Mouse (Mus musculus) lung, adult 2 months (tissue): ENCODE measurements around the gene Rwdd3. TPM values are rescaled to one million over a fixed set of nuclear protein-coding genes. Genes with fewer than 3 reads are reported as not detected.

ENCODE experiments used
- DNase-seq: peaks from one replicate; pipeline ENCODE4 v3.0.0; 2022
- H3K4me1 ChIP-seq: fragments of 200-500 bp; 2 replicates; pipeline ENCODE4 v1.6.1; 2011; ENCODE audit warnings: low read length; ENCODE audit not compliant: control insufficient read depth, insufficient read depth
- H3K4me3 ChIP-seq: fragments of 200-500 bp; replicated peaks from 2 replicates; pipeline ENCODE3; 2011; ENCODE audit warnings: low read depth, mild to moderate bottlenecking, control low read depth, low read length; ENCODE audit errors: extremely low read depth
- CTCF ChIP-seq: fragments of 200-500 bp; IDR thresholded peaks from 2 replicates; pipeline ENCODE4 v1.5.1; 2011; ENCODE audit warnings: mild to moderate bottlenecking, low read length, control low read depth; ENCODE audit not compliant: insufficient read depth
- POLR2A ChIP-seq: fragments of 200-500 bp; IDR thresholded peaks from 2 replicates; pipeline ENCODE4 v1.6.1; 2011; ENCODE audit warnings: low read depth, mild to moderate bottlenecking, control low read depth, low read length, borderline replicate concordance; ENCODE audit errors: extremely low read depth
- WGBS: fragments of 180-500 bp; shearing (Covaris S2); methylation state at CpG from one replicate; pipeline ENCODE4 v1.1.7; 2018; 5-methylcytosine and 5-hydroxymethylcytosine counted together
- polyA plus RNA-seq: library from polyadenylated mRNA; depleted of rRNA; stranded (reverse); fragments of >200 nt; gene quantifications from 2 replicates; pipeline ENCODE4 v1.2.3, GENCODE M21; 2012

Rwdd3 gene
- polyA plus RNA-seq, 1 experiment = 3.3 TPM

DNA sequence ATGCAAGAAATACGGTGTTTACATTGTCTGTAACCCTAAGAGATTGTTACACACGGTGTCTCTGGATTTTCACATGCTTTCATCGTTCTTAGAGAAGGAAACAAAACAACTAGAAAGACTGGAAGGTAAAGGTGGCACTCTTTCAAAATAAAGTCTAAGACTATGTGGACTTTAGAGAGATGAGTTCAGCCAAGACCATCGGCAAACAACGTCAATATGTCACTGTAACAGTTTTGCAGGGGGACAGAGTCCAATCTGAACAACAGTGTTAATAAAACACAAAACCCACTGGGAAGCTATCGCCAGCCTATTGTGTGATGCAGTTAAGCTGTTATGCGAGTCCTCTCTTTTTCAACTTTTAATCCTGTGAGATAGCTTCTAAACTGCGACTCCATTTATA, 2.9 kb downstream of the Rwdd3 start:
- H3K4me1 ChIP-seq = no peaks in the 10 kb centered on the region; the same call in 1 of the 2 replicates
- no peak for DNase-seq
- TF ChIP-seq POLR2A (no peak), CTCF (no peak)
- 81% methylated on average over 8 of the region's 8 CpGs for WGBS
- H3K4me3 ChIP-seq = no peak overlapping the region

DNA sequence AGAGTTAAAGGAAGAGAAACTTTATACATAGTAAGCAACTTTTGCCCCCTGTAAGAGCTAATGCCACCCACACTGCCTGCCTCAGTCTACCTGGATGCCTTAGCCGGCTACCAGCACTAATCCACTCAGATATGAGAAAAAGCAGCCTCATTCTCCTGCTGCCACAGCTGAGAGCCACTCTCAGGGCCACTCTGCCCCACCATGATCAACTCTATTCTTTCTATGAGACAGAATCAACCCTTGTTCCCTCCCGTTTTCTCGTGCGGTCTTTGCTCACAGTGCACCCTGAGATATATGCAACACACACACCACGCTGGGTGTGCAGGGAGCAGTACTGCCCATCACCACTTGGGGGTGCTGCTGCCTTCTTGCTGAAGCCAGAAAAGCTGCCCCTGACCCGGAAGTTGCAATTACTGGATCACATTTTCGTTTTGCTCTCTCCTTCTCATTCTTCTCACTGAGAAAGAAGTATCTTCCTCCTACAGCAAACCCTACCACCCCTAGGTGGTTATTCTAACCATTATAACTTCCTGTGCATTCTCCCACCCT, 8.2 kb downstream of the Rwdd3 start:
- TF ChIP-seq CTCF = peak; percentile 87
- no peak for TF ChIP-seq POLR2A
- no peak overlapping the region for H3K4me3 ChIP-seq
- peak; percentile 70 for DNase-seq
- H3K4me1 ChIP-seq = no peaks in the 10 kb centered on the region
- 44% methylated on average over 7 of the region's 7 CpGs for WGBS

DNA sequence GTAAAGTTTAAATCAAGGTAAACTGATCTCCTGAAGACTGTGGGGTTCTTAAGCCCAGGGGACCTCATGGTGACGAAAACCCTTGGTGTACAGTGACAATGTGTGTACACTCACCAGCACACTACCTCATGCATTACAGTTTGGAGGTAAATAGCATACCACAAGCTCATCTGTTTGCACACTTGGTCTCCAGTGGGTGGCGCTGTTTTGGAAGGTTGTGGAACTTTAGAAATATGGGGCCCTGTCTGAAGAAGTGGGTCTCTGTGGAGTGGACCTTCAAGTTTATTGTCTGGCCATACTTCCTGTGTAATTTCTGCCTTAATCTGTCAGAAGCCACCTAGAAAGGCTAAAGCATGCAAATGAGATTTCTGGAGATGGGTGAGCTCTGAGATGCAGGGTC, 9.8 kb downstream of the Rwdd3 start:
- DNase-seq = no peak
- Histone ChIP-seq H3K4me3 (no peak overlapping the region), H3K4me1 (no peaks in the 10 kb centered on the region)
- no peak for TF ChIP-seq CTCF
- no peak for TF ChIP-seq POLR2A
- 53% methylated on average over 2 of the region's 2 CpGs for WGBS

DNA sequence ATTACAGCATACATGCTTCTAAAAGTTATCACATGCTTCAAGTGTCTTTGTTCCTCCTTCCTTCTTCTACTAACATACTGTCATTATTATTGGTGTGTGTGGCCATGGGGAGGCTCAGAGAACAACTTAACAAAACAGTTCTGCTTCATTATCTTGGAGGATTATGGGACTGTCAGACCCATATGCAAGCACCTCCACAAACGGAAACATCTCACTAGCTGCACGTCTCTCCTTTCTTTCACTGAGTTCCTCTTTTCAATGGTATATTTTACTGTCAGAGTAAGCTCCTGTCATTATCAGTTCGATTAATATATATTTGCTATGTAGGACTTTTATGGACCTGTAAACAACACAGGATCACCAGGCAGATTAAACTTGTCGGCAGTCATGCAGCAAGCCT, 11.1 kb downstream of the Rwdd3 start:
- Histone ChIP-seq H3K4me3 (no peak overlapping the region), H3K4me1 (no peaks in the 10 kb centered on the region)
- no peak for DNase-seq
- 42% methylated on average over 4 of the region's 4 CpGs for WGBS
- TF ChIP-seq POLR2A (no peak), CTCF (no peak)

DNA sequence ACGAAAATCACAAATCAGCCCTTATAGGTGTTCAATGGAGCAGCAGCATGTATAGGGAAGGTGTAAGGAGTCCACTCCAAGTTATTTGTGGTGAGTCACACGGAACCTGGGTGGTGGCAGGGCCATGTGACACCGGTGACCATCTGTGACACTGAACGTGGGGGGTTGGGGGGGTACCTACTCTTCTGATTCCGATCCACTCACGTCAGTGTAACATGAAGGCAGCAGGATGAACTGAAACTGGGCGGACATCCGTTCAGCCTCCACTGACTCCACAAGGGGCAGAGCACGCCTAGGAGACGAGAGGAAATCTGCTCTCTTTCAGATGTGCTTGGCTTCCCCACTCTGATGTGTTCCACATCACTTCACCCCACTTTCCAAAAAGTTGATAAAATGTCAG, 11.9 kb downstream of the Rwdd3 start:
- H3K4me1 ChIP-seq = no peaks in the 10 kb centered on the region
- WGBS = 61% methylated on average over 10 of the region's 10 CpGs
- TF ChIP-seq CTCF (no peak), POLR2A (no peak)
- no peak overlapping the region for H3K4me3 ChIP-seq
- DNase-seq = no peak

DNA sequence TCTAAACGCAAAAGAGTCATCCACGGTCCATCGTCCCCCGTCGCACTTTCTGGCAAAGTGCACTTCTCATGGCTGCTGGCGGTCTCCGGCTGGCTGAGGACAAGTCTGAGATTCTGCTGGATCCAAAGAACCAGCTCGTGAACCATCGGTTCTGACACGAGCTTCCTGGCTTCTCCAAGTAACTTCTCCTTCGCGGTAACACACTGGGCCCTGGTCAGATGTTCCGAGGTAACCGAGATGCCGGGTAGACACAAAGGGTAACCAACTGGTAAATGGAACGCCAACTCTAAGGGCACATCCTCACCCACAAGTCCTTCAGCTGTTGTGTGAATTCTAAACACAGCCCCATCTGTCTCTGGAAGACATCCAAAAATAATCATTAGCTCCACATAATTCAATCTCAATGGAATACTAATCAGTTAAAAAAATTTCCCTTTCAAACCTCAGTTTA, 12.6 kb downstream of the Rwdd3 start:
- WGBS = 82% methylated on average over 16 of the region's 16 CpGs
- DNase-seq = no peak
- no peak overlapping the region for H3K4me3 ChIP-seq
- TF ChIP-seq CTCF = no peak
- TF ChIP-seq POLR2A = no peak
- no peaks in the 10 kb centered on the region for H3K4me1 ChIP-seq

DNA sequence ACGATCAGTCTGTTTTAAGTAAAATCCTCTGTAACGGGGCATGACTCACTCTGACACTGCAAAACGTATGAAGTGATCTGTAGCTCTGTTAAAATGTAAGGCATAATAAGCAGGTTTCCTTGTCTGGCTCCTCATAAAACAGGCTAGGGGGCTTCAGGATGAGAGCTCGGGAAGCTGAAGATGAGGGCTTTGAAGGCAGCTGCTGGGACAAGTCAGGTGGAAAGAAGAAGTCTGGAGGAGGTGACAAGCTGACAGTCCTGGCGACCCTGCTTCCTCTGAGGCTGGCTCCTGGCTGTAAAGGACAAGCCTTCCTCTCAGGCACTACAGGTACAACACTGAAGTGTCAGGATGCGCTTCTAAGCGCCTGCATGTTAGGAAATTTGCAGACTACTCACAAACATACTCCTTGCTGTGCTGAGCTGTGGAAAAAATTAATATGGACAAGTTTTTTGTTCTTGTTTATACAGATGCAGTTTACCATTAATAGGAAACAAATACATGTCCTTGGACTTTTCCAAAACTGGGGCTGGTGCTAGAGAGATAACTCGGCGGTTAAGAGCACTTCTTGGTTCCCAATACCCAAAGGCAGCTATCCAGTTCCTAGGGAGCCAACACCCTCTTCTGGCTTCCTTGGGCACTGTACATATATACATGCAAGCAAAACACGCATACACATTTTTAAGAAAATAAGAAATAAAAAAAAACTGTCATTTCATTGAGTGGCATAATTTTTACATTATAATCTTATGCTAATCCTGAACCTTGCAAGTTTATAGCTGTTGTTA, 13.8 kb downstream of the Rwdd3 start:
- WGBS = 83% methylated on average over 10 of the region's 10 CpGs
- Histone ChIP-seq H3K4me3 (no peak overlapping the region), H3K4me1 (no peaks in the 10 kb centered on the region)
- no peak for DNase-seq
- TF ChIP-seq CTCF = no peak
- TF ChIP-seq POLR2A = no peak

DNA sequence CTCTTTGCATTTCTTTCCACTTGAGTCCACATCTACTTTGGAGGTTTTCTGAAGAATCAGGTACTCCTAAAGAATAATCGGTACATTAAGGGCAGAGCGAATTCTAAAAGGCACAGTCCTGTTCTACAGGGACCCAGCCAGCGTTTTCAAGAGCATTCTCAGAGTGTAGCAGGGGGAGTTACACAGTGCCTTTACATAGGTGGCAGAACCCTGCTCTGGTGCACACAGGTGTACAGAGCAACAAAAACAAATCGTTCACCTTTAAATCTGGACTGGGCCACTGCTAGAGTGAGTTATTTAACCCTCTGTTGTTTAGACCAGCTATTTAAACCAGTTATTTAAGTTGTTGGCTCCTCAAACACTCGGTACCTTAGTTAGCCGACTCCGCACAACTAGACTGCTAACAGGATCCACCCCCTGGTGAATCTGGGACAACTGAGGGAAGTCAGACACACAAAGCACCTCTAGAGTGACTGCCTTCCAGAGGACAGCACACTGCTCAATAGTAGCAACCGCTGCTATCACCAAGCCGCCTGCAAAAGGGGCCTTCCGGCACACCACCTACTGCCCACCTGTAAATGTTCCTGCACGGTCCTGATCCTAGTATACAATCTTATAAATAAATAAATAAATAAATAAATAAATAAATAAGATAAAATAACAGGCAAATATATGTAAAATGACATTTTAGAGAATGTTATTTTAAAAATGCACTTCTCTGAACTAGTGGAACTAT, 14.9 kb downstream of the Rwdd3 start:
- no peak for DNase-seq
- Histone ChIP-seq H3K4me1 (no peaks in the 10 kb centered on the region), H3K4me3 (no peak overlapping the region)
- TF ChIP-seq CTCF = no peak
- TF ChIP-seq POLR2A = no peak
- 78% methylated on average over 11 of the region's 11 CpGs for WGBS

DNA sequence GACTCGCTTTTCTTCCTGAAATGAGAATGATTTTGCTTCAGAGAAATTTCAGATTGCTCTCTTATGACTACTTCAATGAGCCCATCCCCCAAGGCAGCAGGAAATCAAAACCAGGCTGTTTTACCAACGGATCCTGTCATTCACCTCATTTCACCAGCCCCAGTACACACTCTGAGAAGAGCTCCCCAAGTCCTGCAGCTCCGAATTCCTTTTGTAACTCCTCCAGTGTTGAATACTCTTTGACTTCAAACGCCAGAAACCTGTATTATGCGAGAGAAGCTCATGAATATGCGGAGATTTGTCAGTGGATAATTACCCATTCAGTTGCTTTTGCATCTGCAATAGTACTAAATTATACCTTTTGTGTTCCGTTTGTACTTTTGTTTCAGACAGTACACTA, 15.5 kb downstream of the Rwdd3 start:
- TF ChIP-seq CTCF (no peak), POLR2A (no peak)
- 50% methylated on average over 7 of the region's 7 CpGs for WGBS
- DNase-seq = no peak
- no peaks in the 10 kb centered on the region for H3K4me1 ChIP-seq
- no peak overlapping the region for H3K4me3 ChIP-seq
